ENCODE assay signal across 8 mouse cellular contexts in the genomic region with DNA sequence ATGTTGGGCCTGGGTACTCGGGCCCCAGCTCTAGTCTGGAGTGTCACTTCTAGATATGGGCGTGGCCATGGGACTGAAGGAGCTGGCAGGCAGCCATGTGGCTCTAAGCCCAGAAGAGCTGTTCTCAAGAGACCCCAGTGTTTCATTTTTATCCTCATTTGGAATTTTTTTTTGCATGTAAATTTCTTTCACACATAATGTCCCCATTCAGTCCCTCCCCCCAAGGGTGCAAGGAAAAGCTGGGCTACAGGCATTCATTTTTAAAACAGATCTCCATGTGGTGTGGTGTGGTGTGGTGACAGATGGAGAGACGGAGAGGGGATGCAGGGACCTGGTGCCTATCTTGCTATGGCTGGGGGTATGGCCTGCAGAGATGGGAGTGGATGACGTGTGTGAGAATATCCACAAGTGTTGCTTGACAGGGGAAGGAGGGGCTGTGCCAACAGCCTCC. TPM values are rescaled to one million over a fixed set of nuclear protein-coding genes. Genes with fewer than 3 reads are reported as not detected.
DNase-seq lines count a peak whose midpoint lies in the region; ATAC-seq and TF ChIP-seq lines count a peak whose summit lies in the region.

No protein-coding gene starts in this region.

- DNase-seq in left cerebral cortex, postnatal 10 days (ENCODE audit: extremely low spot score in 1 of 2, low spot score in 2 of 2), result peak; percentile 85 to 87
- DNase-seq in left cerebral cortex, adult 11 months (ENCODE audit: low spot score), result no peak
- DNase-seq in forebrain, embryonic 14.5 days (ENCODE audit: low spot score), result peak; percentile 97
- DNase-seq in limb, embryonic 14.5 days (ENCODE audit: low spot score), result peak; percentile 88
- peak; percentile 92 to 94 for DNase-seq in right cerebral cortex, postnatal 10 days (ENCODE audit: low spot score in 2 of 2)
- DNase-seq in adrenal gland, postnatal 25 days, result no peak
- DNase-seq in spleen, postnatal 10 days (ENCODE audit: low spot score in 2 of 2), result no peak

- H3K36me3 ChIP-seq in forebrain, embryonic 14.5 days (ENCODE audit: control insufficient read depth, insufficient read depth, low read length), result peaks cover 12% of the 10 kb centered on the region; the same call in 1 of the 2 replicates
- peaks cover 3% of the 10 kb centered on the region; the same call in 1 of the 2 replicates for H3K36me3 ChIP-seq in heart, embryonic 15.5 days
- 0 out of 2 replicates have a peak, but pooled peaks cover 2% of the 10 kb centered on the region for H3K36me3 ChIP-seq in limb, embryonic 14.5 days (ENCODE audit: control insufficient read depth, insufficient read depth, low read length)

- no peaks in the 10 kb centered on the region for H3K27me3 ChIP-seq in forebrain, embryonic 14.5 days (replicated peaks; ENCODE audit: control insufficient read depth, insufficient read depth, low read length)
- H3K27me3 ChIP-seq in heart, embryonic 15.5 days, result no peaks in the 10 kb centered on the region
- no peaks in the 10 kb centered on the region for H3K27me3 ChIP-seq in limb, embryonic 14.5 days (ENCODE audit: control insufficient read depth, insufficient read depth, low read length)

- peak; percentile 95 for ATAC-seq in forebrain, embryonic 14.5 days
- ATAC-seq in heart, embryonic 15.5 days (replicated peaks; ENCODE audit: insufficient number of reproducible peaks, insufficient read depth, low FRiP score, low read depth), result peak; percentile 91
- ATAC-seq in limb, embryonic 14.5 days (ENCODE audit: low FRiP score, low read depth), result peak; percentile 80

- H3K4me2 ChIP-seq in forebrain, embryonic 14.5 days (ENCODE audit: low read length), result peak overlapping the region; percentile 6; the same call in 1 of the 2 replicates
- H3K4me2 ChIP-seq in heart, embryonic 15.5 days, result peak overlapping the region; percentile 7
- H3K4me2 ChIP-seq in limb, embryonic 14.5 days (replicated peaks; ENCODE audit: low read depth, low read length, severe bottlenecking), result no peak overlapping the region

- intact Hi-C loops in left cerebral cortex, postnatal 10 days (cut with DNase I), result loop anchor here (10.0 kb wide), 1 partner anchor 281 kb away; no protein-coding TSS in a partner anchor

- H3K4me1 ChIP-seq in forebrain, embryonic 14.5 days (ENCODE audit: control insufficient read depth, insufficient read depth, low read length), result peaks cover 21% of the 10 kb centered on the region
- H3K4me1 ChIP-seq in heart, embryonic 15.5 days (replicated peaks), result peaks cover 22% of the 10 kb centered on the region
- H3K4me1 ChIP-seq in limb, embryonic 14.5 days (ENCODE audit: control insufficient read depth, insufficient read depth, low read length), result peaks cover 25% of the 10 kb centered on the region

- H3K9me3 ChIP-seq in forebrain, embryonic 14.5 days (replicated peaks; ENCODE audit: control insufficient read depth, low read length), result no peaks in the 10 kb centered on the region
- no peaks in the 10 kb centered on the region for H3K9me3 ChIP-seq in heart, embryonic 15.5 days (replicated peaks)
- H3K9me3 ChIP-seq in limb, embryonic 14.5 days (ENCODE audit: control insufficient read depth, low read length), result no peaks in the 10 kb centered on the region

- H3K4me3 ChIP-seq in forebrain, embryonic 14.5 days (ENCODE audit: low read depth, low read length), result no peak overlapping the region
- H3K4me3 ChIP-seq in heart, embryonic 15.5 days, result 0 out of 2 replicates have a peak overlapping the region, but pooled peaks have one; percentile 1
- no peak overlapping the region for H3K4me3 ChIP-seq in limb, embryonic 14.5 days (replicated peaks; ENCODE audit: low read length)

- H3K27ac ChIP-seq in forebrain, embryonic 14.5 days (ENCODE audit: low read depth, low read length), result peak overlapping the region; percentile 91
- H3K27ac ChIP-seq in heart, embryonic 15.5 days, result peak overlapping the region; percentile 67
- peak overlapping the region; percentile 67 for H3K27ac ChIP-seq in limb, embryonic 14.5 days (replicated peaks; ENCODE audit: low read depth, low read length)

- no peak overlapping the region for H3K9ac ChIP-seq in forebrain, embryonic 14.5 days (ENCODE audit: low read length)
- no peak overlapping the region for H3K9ac ChIP-seq in heart, embryonic 15.5 days
- H3K9ac ChIP-seq in limb, embryonic 14.5 days (ENCODE audit: low read depth, low read length, severe bottlenecking), result no peak overlapping the region

- whole genome bisulfite sequencing in forebrain, embryonic 14.5 days, result 5% methylated on average over 4 of the region's 4 CpGs
- 6% methylated on average over 4 of the region's 4 CpGs for WGBS in heart, embryonic 15.5 days
- WGBS in limb, embryonic 14.5 days, result 22% methylated on average over 4 of the region's 4 CpGs

- TF ChIP-seq POLR2A in limb, embryonic 14.5 days (IDR thresholded peaks at IDR 0.05; ENCODE audit: borderline replicate concordance, extremely low read depth, insufficient read depth, insufficient read length), result no peak

RNA-seq across cellular contexts. Expression of a gene that starts 37.3 kb away (rescaled TPM):
- total RNA-seq in left cerebral cortex, postnatal 10 days (2021), result 10 to 100 TPM; 17.0 to 18.2 TPM
- polyA plus RNA-seq in forebrain, embryonic 14.5 days (2014; fragmentation: Nextera tagmentation; extraction: Ambion mirVana), result 35.1 and 39.6 TPM in 2 replicates
- polyA plus RNA-seq in heart, embryonic 15.5 days (2015; fragmentation: Nextera tagmentation; extraction: Ambion mirVana), result 23.9 and 30.7 TPM in 2 replicates
- 25.8 and 31.7 TPM in 2 replicates for polyA plus RNA-seq in limb, embryonic 14.5 days (2012; rRNA removed)
- 50.6 and 52.6 TPM in 2 replicates for polyA plus RNA-seq in limb, embryonic 14.5 days (2014; fragmentation: Nextera tagmentation; extraction: Ambion mirVana)
- total RNA-seq in adrenal gland, postnatal 25 days (2021), result 48.2 and 55.5 TPM in 2 replicates

Comparison
In these comparisons a context has a peak if more than half of its experiments do, and no peak if none do; other contexts are left out.
1. DNase-seq: peak in left cerebral cortex, postnatal 10 days (2 of 2), forebrain, embryonic 14.5 days (single experiment), limb, embryonic 14.5 days (single experiment) and right cerebral cortex, postnatal 10 days (2 of 2); none in left cerebral cortex, adult 11 months (single experiment), adrenal gland, postnatal 25 days (single experiment) and spleen, postnatal 10 days (0 of 2).
2. Peak in every context shown above with its lines, with median percentiles within 50 percentile points of each other: ATAC-seq and H3K27ac ChIP-seq.